Mouse (Mus musculus) heart, adult 9 months (tissue): ENCODE measurements around the gene Kcnh6.
"Not testable (repeated sequence)": the region's sequence is repeated elsewhere in the genome, so short reads cannot be mapped to it uniquely, and the experiment has no call there.

Experiments used
- DNase-seq, 2 experiments: peaks; one replicate each; pipeline ENCODE4 v3.0.0; 2022; ENCODE audit warnings: low spot score in 2 of 2

The Kcnh6 gene

DNA sequence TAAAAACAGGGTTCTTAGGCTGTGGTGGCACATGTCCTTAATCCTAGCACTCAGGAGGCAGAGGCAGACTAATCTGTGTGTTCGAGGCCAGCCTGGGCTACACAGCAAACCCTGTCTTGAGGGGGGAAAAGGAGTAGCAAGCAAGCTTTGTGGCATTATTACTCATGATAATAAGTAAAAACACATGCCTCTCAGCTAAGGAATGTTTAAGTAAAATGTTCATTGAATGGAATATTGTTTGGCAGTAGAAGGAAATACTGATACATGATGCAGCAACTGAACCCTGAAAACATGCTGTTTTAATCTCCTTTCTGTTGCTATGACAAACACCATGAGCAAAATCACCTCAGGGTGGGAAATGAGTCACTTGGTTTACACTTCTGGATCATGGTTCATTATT is 53.4 kb downstream of the Kcnh6 start:
- DNase-seq, result no peak

DNA sequence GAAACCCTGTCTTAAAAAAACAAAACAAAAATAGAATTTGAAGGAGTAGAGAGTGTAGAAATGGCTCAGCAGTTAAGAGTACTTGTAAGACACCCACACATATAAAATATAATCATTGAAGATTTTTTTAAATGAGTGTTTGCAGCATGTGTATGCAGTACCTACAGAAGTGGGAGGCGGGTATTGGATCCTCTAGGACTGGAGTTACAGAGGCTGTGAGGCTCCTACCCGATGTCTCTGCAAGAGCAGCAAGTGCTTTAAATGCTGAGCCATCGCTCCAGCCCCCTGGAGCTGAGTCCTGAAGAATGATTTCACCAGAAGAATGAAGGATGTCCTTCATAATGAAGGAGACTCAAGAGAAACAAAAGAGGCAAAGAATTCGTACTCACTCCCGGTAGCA is 55.8 kb downstream of the Kcnh6 start:
- DNase-seq, result no peak

DNA sequence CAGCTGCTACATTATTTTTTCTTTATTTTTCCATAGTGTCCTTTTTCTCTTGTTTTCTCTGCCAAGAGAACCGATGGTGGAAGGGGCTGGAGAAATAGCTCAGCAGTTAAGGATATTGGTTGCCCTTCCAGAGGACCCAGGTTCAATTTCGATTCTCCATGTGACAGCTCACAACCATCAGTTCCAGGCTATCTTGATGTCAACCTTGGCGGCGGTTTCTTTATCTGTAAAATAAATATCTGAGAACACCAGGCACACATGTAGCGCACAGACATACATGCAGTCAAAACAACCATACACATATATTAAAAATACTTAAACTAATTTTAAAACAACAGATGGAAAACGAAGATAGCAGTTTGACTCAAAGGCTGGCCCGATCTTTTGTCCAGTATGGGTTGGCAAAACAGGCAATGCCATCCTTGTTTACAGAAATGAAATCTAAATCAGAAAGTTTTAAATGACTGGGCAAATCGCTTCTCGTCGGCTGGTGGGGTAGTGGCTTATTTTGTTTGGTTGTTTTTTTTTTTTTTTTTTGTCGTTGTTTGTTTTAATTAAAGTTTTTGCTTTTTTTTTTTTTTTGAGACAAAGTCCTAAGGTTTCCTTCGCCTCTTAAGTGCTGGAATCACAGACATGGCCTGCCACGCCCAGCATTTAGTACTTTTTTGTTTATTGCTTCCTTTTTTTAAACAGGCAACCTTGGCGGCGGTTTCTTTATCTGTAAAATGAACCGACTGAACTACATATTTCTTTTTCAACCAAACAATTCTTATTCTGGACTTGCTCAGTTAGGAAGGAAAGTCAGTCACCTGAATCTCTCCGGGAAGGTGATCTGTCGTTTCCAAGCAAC is 57.4 kb downstream of the Kcnh6 start:
- no peak for DNase-seq

DNA sequence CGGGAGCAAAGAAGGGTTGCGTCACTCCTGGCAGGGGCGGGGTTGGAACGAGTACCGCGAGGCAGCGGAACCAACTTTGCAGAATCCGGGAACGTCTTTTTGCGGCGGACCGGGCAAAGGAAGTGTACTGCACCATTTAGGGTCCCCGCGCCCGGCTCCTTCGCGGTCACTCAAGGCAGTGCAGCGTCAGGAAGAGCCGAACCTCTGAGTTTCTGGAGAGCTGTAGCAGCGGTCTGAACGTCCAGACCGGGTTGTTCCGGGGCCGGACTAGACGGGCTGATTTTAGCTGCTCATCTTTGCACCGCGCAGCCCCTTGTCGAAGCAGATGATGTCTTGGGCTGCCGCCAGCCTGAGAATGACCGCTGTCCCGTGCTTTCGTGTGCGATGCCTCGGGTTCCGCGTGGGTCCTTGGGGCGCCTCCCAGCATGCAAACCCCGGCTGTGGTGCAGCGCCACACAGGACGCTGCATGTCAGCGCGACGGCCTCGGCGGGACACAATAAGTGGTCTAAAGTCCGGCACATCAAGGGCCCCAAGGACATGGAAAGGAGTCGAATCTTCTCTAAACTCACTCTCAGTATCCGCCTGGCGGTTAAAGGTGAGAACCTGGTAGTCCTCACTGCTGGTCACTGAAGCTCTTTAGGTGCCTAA is 58.1 kb downstream of the Kcnh6 start, which contains the start of gene Taco1:
Gene Taco1 (plus strand): TSS at position 139 of the 649 bp plus-strand sequence.
- peak; percentile 90 to 94 for DNase-seq

DNA sequence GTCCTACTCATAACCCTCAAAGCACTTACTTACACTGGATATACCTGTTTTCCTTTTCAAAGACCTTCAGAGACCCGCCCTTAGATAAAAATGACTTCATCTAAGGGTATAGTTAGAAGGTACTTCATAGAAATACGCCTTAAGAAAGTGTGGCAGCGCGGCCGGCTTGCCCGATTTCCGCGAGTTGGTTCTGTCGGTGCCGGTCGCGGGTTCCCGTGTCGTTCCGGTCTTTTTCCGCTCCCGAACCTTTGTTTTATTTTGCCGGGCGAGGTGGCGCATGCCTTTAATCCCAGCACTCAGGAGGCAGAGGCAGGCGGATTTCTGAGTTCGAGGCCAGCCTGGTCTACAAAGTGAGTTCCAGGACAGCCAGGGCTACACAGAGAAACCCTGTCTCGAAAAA is 58.7 kb downstream of the Kcnh6 start:
- DNase-seq, result not testable (repeated sequence)

DNA sequence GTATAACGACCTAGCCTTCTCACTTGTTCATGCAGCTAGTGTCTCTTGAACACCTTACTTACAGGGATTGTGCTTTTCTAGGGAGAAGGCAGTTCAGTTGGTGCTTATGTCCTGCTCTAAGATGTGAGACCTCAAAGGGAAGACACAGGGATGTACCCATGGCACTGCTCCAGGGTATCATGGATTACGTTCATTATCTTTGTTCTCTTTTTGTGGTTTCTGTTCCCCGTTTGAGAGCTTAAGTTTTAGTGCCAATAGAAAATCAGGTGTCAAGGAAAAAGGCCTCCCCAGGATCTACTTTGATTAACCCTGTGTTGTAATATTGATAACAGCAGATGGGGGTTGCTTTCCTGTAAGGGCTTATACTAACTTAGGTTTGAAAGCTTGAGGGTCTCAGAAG is 65.8 kb downstream of the Kcnh6 start:
- DNase-seq, result no peak

DNA sequence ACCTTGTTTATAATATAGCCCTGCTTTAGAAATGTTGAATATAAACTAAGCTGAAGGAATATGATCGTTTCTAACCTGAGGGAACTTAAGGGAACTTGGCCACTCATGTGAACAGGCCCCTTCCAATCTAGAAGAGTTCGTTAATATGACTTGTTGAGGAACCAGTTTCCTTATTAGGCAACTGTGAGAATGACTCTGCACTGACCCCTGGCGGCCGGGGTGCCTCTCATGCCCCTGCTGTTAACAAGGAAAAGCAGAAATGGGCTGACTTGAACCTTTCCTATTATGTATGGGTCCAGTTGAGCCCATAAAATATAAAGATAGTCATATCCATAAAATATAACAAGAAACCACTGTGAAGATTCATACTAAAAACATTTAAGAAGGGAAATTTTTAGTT is 68.4 kb downstream of the Kcnh6 start:
- DNase-seq, result peak; percentile 33 to 55
